Mouse (Mus musculus) spleen, embryonic (tissue): ENCODE results near the gene Duxbl1.
"Not testable (repeated sequence)": the region's sequence is repeated elsewhere in the genome, so short reads cannot be mapped to it uniquely, and the experiment has no call there.

Experiments
- CTCF ChIA-PET: fragments of 350-600 bp; sonication (Branson Sonifier 250); formaldehyde crosslinking; loops from one replicate; lab custom pipeline; 2022; lab: Charles Lee

The Duxbl1 gene

GRCm38 (mm10) chr14:25978371-25979241 is at the start of gene Duxbl1:
Gene Duxbl1, plus strand, starts transcription at chr14:25978577.
- CTCF ChIA-PET: not testable (repeated sequence)

- CTCF ChIA-PET: not testable (repeated sequence)
Measured at GRCm38 (mm10) chr14:25936867-25937630, 41.3 kb upstream of the Duxbl1 start.

- CTCF ChIA-PET: not testable (repeated sequence)
Measured at GRCm38 (mm10) chr14:25938004-25938403, 40.4 kb upstream of the Duxbl1 start, which contains the start of gene Cphx1. Gene Cphx1, plus strand, starts transcription at chr14:25938304.

GRCm38 (mm10) chr14:25957861-25958260 is 20.5 kb upstream of the Duxbl1 start:
- CTCF ChIA-PET: not testable (repeated sequence)

GRCm38 (mm10) chr14:25979242-25979941 is 1.0 kb downstream of the Duxbl1 start:
- CTCF ChIA-PET: not testable (repeated sequence)

GRCm38 (mm10) chr14:25981880-25982279 is 3.5 kb downstream of the Duxbl1 start:
- CTCF ChIA-PET: not testable (repeated sequence)

- CTCF ChIA-PET: not testable (repeated sequence)
Measured at GRCm38 (mm10) chr14:26007462-26007861, 29.1 kb downstream of the Duxbl1 start.

- CTCF ChIA-PET: not testable (repeated sequence)
Measured at GRCm38 (mm10) chr14:26016414-26016813, 38.0 kb downstream of the Duxbl1 start.

- CTCF ChIA-PET: not testable (repeated sequence)
Measured at GRCm38 (mm10) chr14:26021555-26021954, 43.2 kb downstream of the Duxbl1 start.

GRCm38 (mm10) chr14:26022831-26023230 is 44.5 kb downstream of the Duxbl1 start:
- CTCF ChIA-PET: not testable (repeated sequence)

- CTCF ChIA-PET: not testable (repeated sequence)
Measured at GRCm38 (mm10) chr14:26025653-26026052, 47.3 kb downstream of the Duxbl1 start.

- CTCF ChIA-PET: not testable (repeated sequence)
Measured at GRCm38 (mm10) chr14:26034364-26034763, 56.0 kb downstream of the Duxbl1 start.

- CTCF ChIA-PET: not testable (repeated sequence)
Measured at GRCm38 (mm10) chr14:26035439-26035838, 57.1 kb downstream of the Duxbl1 start.
